Mouse (Mus musculus) forebrain, embryonic 13.5 days (tissue): ENCODE measurements around the gene Ceacam1. TPM values are rescaled to one million over a fixed set of nuclear protein-coding genes. Genes with fewer than 3 reads are reported as not detected.

ENCODE experiments used
- ATAC-seq: fragments of 200-750 bp; cut with Nextera tagmentation; 2 replicates; pipeline ENCODE4 v1.8.0; 2017
- H3K27ac ChIP-seq: fragments of 300-500 bp; sonication (generic); 2 replicates; pipeline ENCODE4 v1.5.1; 2015; ENCODE audit warnings: inconsistent platforms, mild to moderate bottlenecking, moderate library complexity
- H3K27me3 ChIP-seq: fragments of 300-500 bp; sonication (generic); 2 replicates; pipeline ENCODE4 v1.6.1; 2015; ENCODE audit warnings: mild to moderate bottlenecking, inconsistent platforms
- H3K36me3 ChIP-seq: fragments of 300-500 bp; sonication (generic); 2 replicates; pipeline ENCODE4 v1.6.1; 2015; ENCODE audit warnings: mild to moderate bottlenecking, inconsistent platforms; ENCODE audit not compliant: poor library complexity, severe bottlenecking
- H3K4me1 ChIP-seq: fragments of 300-500 bp; sonication (generic); 2 replicates; pipeline ENCODE4 v1.6.1; 2015; ENCODE audit warnings: inconsistent platforms
- H3K4me2 ChIP-seq: fragments of 300-500 bp; sonication (generic); 2 replicates; pipeline ENCODE4 v1.6.1; 2015; ENCODE audit warnings: inconsistent platforms, mild to moderate bottlenecking, moderate library complexity
- H3K4me3 ChIP-seq: fragments of 300-500 bp; sonication (generic); 2 replicates; pipeline ENCODE4 v1.5.1; 2015; ENCODE audit warnings: mild to moderate bottlenecking, inconsistent platforms
- H3K9ac ChIP-seq: fragments of 300-500 bp; sonication (generic); 2 replicates; pipeline ENCODE4 v1.6.1; 2015; ENCODE audit warnings: mild to moderate bottlenecking, inconsistent platforms
- H3K9me3 ChIP-seq: fragments of 300-500 bp; sonication (generic); replicated peaks from 2 replicates; pipeline ENCODE4 v1.6.1; 2016; ENCODE audit warnings: inconsistent platforms
- WGBS: fragments of 180-500 bp; shearing (Covaris S2); methylation state at CpG from one replicate; pipeline ENCODE4 v1.1.7; 2015; 5-methylcytosine and 5-hydroxymethylcytosine counted together
- polyA plus RNA-seq: library from polyadenylated mRNA; unstranded; fragments of >200 nt; fragmentation: Nextera tagmentation; extraction: Ambion mirVana; gene quantifications from 2 replicates; pipeline ENCODE4 v1.2.1, GENCODE M21; 2015

Gene Ceacam1
- polyA plus RNA-seq, 1 experiment from 2014 or later, result 0.49 TPM

- no peak for ATAC-seq
- no peaks in the 10 kb centered on the region for H3K4me1 ChIP-seq
- H3K27me3 ChIP-seq, result peaks cover 8% of the 10 kb centered on the region
- no peaks in the 10 kb centered on the region for H3K9me3 ChIP-seq
- no peaks in the 10 kb centered on the region for H3K36me3 ChIP-seq
- WGBS, result 66% methylated on average over 16 of the region's 16 CpGs
- no peak overlapping the region for H3K4me2 ChIP-seq
- no peak overlapping the region for H3K27ac ChIP-seq
- H3K9ac ChIP-seq, result no peak overlapping the region
- H3K4me3 ChIP-seq, result no peak overlapping the region
Measured at GRCm38 (mm10) chr7:25422286-25422841, 55.0 kb downstream of the Ceacam1 start.

GRCm38 (mm10) chr7:25419943-25420342, 57.5 kb downstream of the Ceacam1 start:
- H3K9ac ChIP-seq, result no peak overlapping the region
- 95% methylated on average over 4 of the region's 4 CpGs for WGBS
- ATAC-seq, result no peak
- H3K36me3 ChIP-seq, result no peaks in the 10 kb centered on the region
- H3K27me3 ChIP-seq, result peaks cover 8% of the 10 kb centered on the region
- no peak overlapping the region for H3K4me3 ChIP-seq
- H3K4me1 ChIP-seq, result no peaks in the 10 kb centered on the region
- H3K4me2 ChIP-seq, result no peak overlapping the region
- H3K9me3 ChIP-seq, result no peaks in the 10 kb centered on the region
- no peak overlapping the region for H3K27ac ChIP-seq

- no peaks in the 10 kb centered on the region for H3K9me3 ChIP-seq
- 83% methylated on average over 8 of the region's 8 CpGs for WGBS
- no peaks in the 10 kb centered on the region for H3K36me3 ChIP-seq
- no peaks in the 10 kb centered on the region for H3K4me1 ChIP-seq
- no peak overlapping the region for H3K4me3 ChIP-seq
- no peak overlapping the region for H3K27ac ChIP-seq
- H3K9ac ChIP-seq, result no peak overlapping the region
- ATAC-seq, result no peak
- no peak overlapping the region for H3K4me2 ChIP-seq
- peaks cover 8% of the 10 kb centered on the region for H3K27me3 ChIP-seq
Measured at GRCm38 (mm10) chr7:25419536-25419935, 57.9 kb downstream of the Ceacam1 start.

- H3K27ac ChIP-seq, result no peak overlapping the region
- no peak overlapping the region for H3K9ac ChIP-seq
- ATAC-seq, result no peak
- 81% methylated on average over 1 of the region's 1 CpGs for WGBS
- H3K9me3 ChIP-seq, result no peaks in the 10 kb centered on the region
- 0 out of 2 replicates have a peak, but pooled peaks cover 5% of the 10 kb centered on the region for H3K4me1 ChIP-seq
- H3K4me2 ChIP-seq, result no peak overlapping the region
- H3K27me3 ChIP-seq, result peaks cover 5% of the 10 kb centered on the region
- no peak overlapping the region for H3K4me3 ChIP-seq
- H3K36me3 ChIP-seq, result no peaks in the 10 kb centered on the region
Measured at GRCm38 (mm10) chr7:25417597-25417996, 59.8 kb downstream of the Ceacam1 start.

- H3K9ac ChIP-seq, result no peak within 1 kb of the TSS
- 0 out of 2 replicates have a peak, but pooled peaks cover 6% of the 10 kb centered on the region for H3K4me1 ChIP-seq
- H3K27ac ChIP-seq, result no peak within 1 kb of the TSS
- no peak within 1 kb of the TSS for H3K4me3 ChIP-seq
- no peaks in the 10 kb centered on the region for H3K36me3 ChIP-seq
- 44% methylated on average over 7 of the region's 7 CpGs for WGBS
- H3K4me2 ChIP-seq, result no peak within 1 kb of the TSS
- H3K9me3 ChIP-seq, result no peaks in the 10 kb centered on the region
- no peak for ATAC-seq
- H3K27me3 ChIP-seq, result no peaks in the 10 kb centered on the region
Measured at GRCm38 (mm10) chr7:25412833-25413441, 64.5 kb downstream of the Ceacam1 start, which contains the start of gene Cxcl17. TSS of gene Cxcl17 (minus strand) at chr7:25412886.

- no peak overlapping the region for H3K27ac ChIP-seq
- H3K4me3 ChIP-seq, result no peak overlapping the region
- H3K36me3 ChIP-seq, result no peaks in the 10 kb centered on the region
- no peak for ATAC-seq
- 84% methylated on average over 3 of the region's 3 CpGs for WGBS
- no peak overlapping the region for H3K4me2 ChIP-seq
- H3K4me1 ChIP-seq, result 0 out of 2 replicates have a peak, but pooled peaks cover 6% of the 10 kb centered on the region
- H3K9me3 ChIP-seq, result no peaks in the 10 kb centered on the region
- no peaks in the 10 kb centered on the region for H3K27me3 ChIP-seq
- no peak overlapping the region for H3K9ac ChIP-seq
Measured at GRCm38 (mm10) chr7:25411861-25412260, 65.5 kb downstream of the Ceacam1 start.

Other genes with a start within 250 kb of the Ceacam1 start
- gene Gsk3a, start 239.8 kb downstream of the Ceacam1 start, polyA plus RNA-seq, result 11.2 and 12.9 TPM in 2 replicates
- 5.5 and 5.8 TPM in 2 replicates for gene Erf, start 226.8 kb downstream of the Ceacam1 start, polyA plus RNA-seq
- 45.9 and 47.0 TPM in 2 replicates for gene Cic, start 209.9 kb downstream of the Ceacam1 start, polyA plus RNA-seq
- gene Pafah1b3, start 179.6 kb downstream of the Ceacam1 start, polyA plus RNA-seq, result 513 and 525 TPM in 2 replicates
- 0.93 and 1.6 TPM in 2 replicates for gene Prr19, start 176.2 kb downstream of the Ceacam1 start, polyA plus RNA-seq
- 14.1 and 16.4 TPM in 2 replicates for gene Tmem145, start 171.5 kb downstream of the Ceacam1 start, polyA plus RNA-seq
- gene Megf8, start 160.4 kb downstream of the Ceacam1 start, polyA plus RNA-seq, result 14.2 and 16.6 TPM in 2 replicates
- not detected in 2 replicates for gene Cnfn, start 107.9 kb downstream of the Ceacam1 start, polyA plus RNA-seq
- gene Lipe, start 78.9 kb downstream of the Ceacam1 start, polyA plus RNA-seq, result 10.6 and 11.9 TPM in 2 replicates
- 0.40 and 0.45 TPM in 2 replicates for gene Cxcl17, start 64.7 kb downstream of the Ceacam1 start, polyA plus RNA-seq
- gene Ceacam2, start 62.3 kb upstream of the Ceacam1 start, polyA plus RNA-seq, result 0.14 and 0.15 TPM in 2 replicates
- not detected in 2 replicates for gene Erich4, start 138.3 kb upstream of the Ceacam1 start, polyA plus RNA-seq
- 25.6 and 27.4 TPM in 2 replicates for gene Dmac2, start 141.8 kb upstream of the Ceacam1 start, polyA plus RNA-seq
- 0.67 and 0.69 TPM in 2 replicates for gene B3gnt8, start 149.1 kb upstream of the Ceacam1 start, polyA plus RNA-seq
- 48.1 and 49.0 TPM in 2 replicates for gene Bckdha, start 181.4 kb upstream of the Ceacam1 start, polyA plus RNA-seq
- gene Exosc5, start 181.6 kb upstream of the Ceacam1 start, polyA plus RNA-seq, result 54.0 and 55.2 TPM in 2 replicates
- gene Tmem91, start 197.6 kb upstream of the Ceacam1 start, polyA plus RNA-seq, result 5.2 and 7.5 TPM in 2 replicates
- 40.2 and 48.4 TPM in 2 replicates for gene B9d2, start 203.2 kb upstream of the Ceacam1 start, polyA plus RNA-seq
- gene Tgfb1, start 209.4 kb upstream of the Ceacam1 start, polyA plus RNA-seq, result 0.34 and 0.52 TPM in 2 replicates
- gene Ccdc97, start 241.5 kb upstream of the Ceacam1 start, polyA plus RNA-seq, result 26.4 and 27.9 TPM in 2 replicates